15 mouse cellular contexts compared by ENCODE assay signal in genomic region chr7:142059024-142059423, GRCm38 (mm10). TPM values are rescaled to one million over a fixed set of nuclear protein-coding genes. Genes with fewer than 3 reads are reported as not detected.
DNase-seq lines count a peak whose midpoint lies in the region; ATAC-seq and TF ChIP-seq lines count a peak whose summit lies in the region.
"Had no signal": no experiment of that assay in that cellular context is flagged by ENCODE, and none has a peak within 500 bp of the region (broad histone marks: within the 10 kb centered on the region; RNA-seq: fewer than 3 reads in every experiment).

No protein-coding gene starts in this region.

- no peak overlapping the region for H3K9ac ChIP-seq in lung, embryonic 14.5 days
- H3K9ac ChIP-seq in limb, embryonic 14.5 days (ENCODE audit: low read depth, low read length, severe bottlenecking): peak overlapping the region; percentile 4; the same call in 1 of the 2 replicates
- H3K9ac ChIP-seq in stomach, embryonic 15.5 days: no peak overlapping the region

- 56% methylated on average over 2 of the region's 2 CpGs for WGBS in lung, embryonic 14.5 days
- 68% methylated on average over 2 of the region's 2 CpGs for WGBS in limb, embryonic 14.5 days
- 66% methylated on average over 2 of the region's 2 CpGs for WGBS in stomach, embryonic 15.5 days

- TF ChIP-seq CTCF in lung, embryonic 14.5 days (IDR thresholded peaks at IDR 0.05; ENCODE audit: low read depth): no peak

- H3K27ac ChIP-seq in lung, embryonic 14.5 days (ENCODE audit: low read depth): no peak overlapping the region
- H3K27ac ChIP-seq in limb, embryonic 14.5 days (replicated peaks; ENCODE audit: low read depth, low read length): no peak overlapping the region
- H3K27ac ChIP-seq in stomach, embryonic 15.5 days: no peak overlapping the region
- H3K27ac ChIP-seq: intestine, embryonic 15.5 days had no signal

- no peak for DNase-seq in lung, embryonic 14.5 days
- no peak for DNase-seq in lung, postnatal 14 days
- peak; percentile 63 for DNase-seq in c-Kit-positive CD71-positive TER-119-positive erythroid progenitor cells, embryonic 14.5 days (ENCODE audit: low spot score)
- DNase-seq in limb, embryonic 14.5 days (ENCODE audit: low spot score): peak; percentile 12
- DNase-seq in adrenal gland, postnatal 10 days: no peak
- no peak for DNase-seq in gastrocnemius, postnatal 4 days (ENCODE audit: low spot score in 2 of 2)
- DNase-seq: cerebellum, adult 2 months; heart, adult 2 months; kidney, postnatal 36 days; lung, postnatal 36 days; midbrain, embryonic 14.5 days; retina, postnatal 1 day had no signal

- no peak overlapping the region for H3K4me3 ChIP-seq in lung, embryonic 14.5 days (ENCODE audit: low read depth, low read length)
- H3K4me3 ChIP-seq in limb, embryonic 14.5 days (replicated peaks; ENCODE audit: low read length): no peak overlapping the region
- no peak overlapping the region for H3K4me3 ChIP-seq in stomach, embryonic 15.5 days (replicated peaks)

- H3K4me2 ChIP-seq in lung, embryonic 14.5 days: peak overlapping the region; percentile 91; the same call in 1 of the 2 replicates
- H3K4me2 ChIP-seq in limb, embryonic 14.5 days (replicated peaks; ENCODE audit: low read depth, low read length, severe bottlenecking): no peak overlapping the region
- peak overlapping the region; percentile 9; the same call in 1 of the 2 replicates for H3K4me2 ChIP-seq in stomach, embryonic 15.5 days

- no peaks in the 10 kb centered on the region for H3K27me3 ChIP-seq in lung, embryonic 14.5 days (ENCODE audit: insufficient read depth, low read length)
- H3K27me3 ChIP-seq in limb, embryonic 14.5 days (ENCODE audit: control insufficient read depth, insufficient read depth, low read length): no peaks in the 10 kb centered on the region
- no peaks in the 10 kb centered on the region for H3K27me3 ChIP-seq in stomach, embryonic 15.5 days (replicated peaks)
- H3K27me3 ChIP-seq: intestine, embryonic 15.5 days had no signal

- ATAC-seq in lung, embryonic 14.5 days (ENCODE audit: insufficient read depth): no peak
- ATAC-seq in limb, embryonic 14.5 days (ENCODE audit: low FRiP score, low read depth): no peak
- ATAC-seq in stomach, embryonic 15.5 days (ENCODE audit: insufficient read depth, low FRiP score, low read depth): no peak
- ATAC-seq: CD4-positive, CD25-positive, alpha-beta regulatory T cell, adult 4 months; intestine, embryonic 15.5 days had no signal

- no peaks in the 10 kb centered on the region for H3K9me3 ChIP-seq in lung, embryonic 14.5 days (ENCODE audit: low read depth, low read length)
- no peaks in the 10 kb centered on the region for H3K9me3 ChIP-seq in limb, embryonic 14.5 days (ENCODE audit: control insufficient read depth, low read length)
- no peaks in the 10 kb centered on the region for H3K9me3 ChIP-seq in stomach, embryonic 15.5 days
- H3K9me3 ChIP-seq: intestine, embryonic 15.5 days had no signal

- H3K36me3 ChIP-seq in lung, embryonic 14.5 days (ENCODE audit: insufficient read depth): peaks cover 13% of the 10 kb centered on the region; the same call in 1 of the 2 replicates
- peaks cover 6% of the 10 kb centered on the region; the same call in 1 of the 2 replicates for H3K36me3 ChIP-seq in limb, embryonic 14.5 days (ENCODE audit: control insufficient read depth, insufficient read depth, low read length)
- peaks cover 6% of the 10 kb centered on the region; the same call in 1 of the 2 replicates for H3K36me3 ChIP-seq in stomach, embryonic 15.5 days
- H3K36me3 ChIP-seq: intestine, embryonic 15.5 days had no signal

- TF ChIP-seq POLR2A in limb, embryonic 14.5 days (IDR thresholded peaks at IDR 0.05; ENCODE audit: borderline replicate concordance, extremely low read depth, insufficient read depth, insufficient read length): no peak

- H3K4me1 ChIP-seq in lung, embryonic 14.5 days (ENCODE audit: insufficient read depth): peaks cover 10% of the 10 kb centered on the region
- H3K4me1 ChIP-seq in limb, embryonic 14.5 days (ENCODE audit: control insufficient read depth, insufficient read depth, low read length): peaks cover 15% of the 10 kb centered on the region
- H3K4me1 ChIP-seq in stomach, embryonic 15.5 days: peaks cover 35% of the 10 kb centered on the region

RNA-seq across cellular contexts. Expression of gene Mob2, which starts 1.8 kb away (rescaled TPM):
- polyA plus RNA-seq in lung, embryonic 14.5 days (2014; fragmentation: Nextera tagmentation; extraction: Ambion mirVana): 76.2 and 78.4 TPM in 2 replicates
- 55.2 and 56.2 TPM in 2 replicates for polyA plus RNA-seq in limb, embryonic 14.5 days (2012; rRNA removed)
- 73.6 and 76.9 TPM in 2 replicates for polyA plus RNA-seq in limb, embryonic 14.5 days (2014; fragmentation: Nextera tagmentation; extraction: Ambion mirVana)
- polyA plus RNA-seq in stomach, embryonic 15.5 days (2015; fragmentation: Nextera tagmentation; extraction: Ambion mirVana): 65.2 and 67.8 TPM in 2 replicates
- 10 to 100 TPM; 46.8 to 47.4 TPM for total RNA-seq in adrenal gland, postnatal 10 days (2021)
- 10 to 100 TPM; 45.0 to 47.9 TPM for total RNA-seq in gastrocnemius, postnatal 4 days (2021)

RNA-seq across cellular contexts. Expression of gene Dusp8, which starts 36.6 kb away (rescaled TPM):
- 1.8 and 1.9 TPM in 2 replicates for polyA plus RNA-seq in lung, embryonic 14.5 days (2014; fragmentation: Nextera tagmentation; extraction: Ambion mirVana)
- polyA plus RNA-seq in limb, embryonic 14.5 days (2012; rRNA removed): 4.1 and 5.4 TPM in 2 replicates
- 3.5 TPM in 2 replicates for polyA plus RNA-seq in limb, embryonic 14.5 days (2014; fragmentation: Nextera tagmentation; extraction: Ambion mirVana)
- 5.9 and 7.4 TPM in 2 replicates for polyA plus RNA-seq in stomach, embryonic 15.5 days (2015; fragmentation: Nextera tagmentation; extraction: Ambion mirVana)
- 10 to 100 TPM in 1 of 2 experiments, 1 to 10 TPM in 1; 7.6 to 11.4 TPM for total RNA-seq in adrenal gland, postnatal 10 days (2021)
- 10 to 100 TPM; 14.3 to 20.4 TPM for total RNA-seq in gastrocnemius, postnatal 4 days (2021)

Comparison
In these comparisons a context has a peak if more than half of its experiments do, and no peak if none do; other contexts are left out.
1. DNase-seq: peak in c-Kit-positive CD71-positive TER-119-positive erythroid progenitor cells, embryonic 14.5 days (single experiment) and limb, embryonic 14.5 days (single experiment); none in lung, embryonic 14.5 days (single experiment), lung, postnatal 14 days (single experiment), adrenal gland, postnatal 10 days (single experiment) and gastrocnemius, postnatal 4 days (0 of 2).